Mouse (Mus musculus): Measurements from ENCODE around the gene Slc38a9. TPM values are rescaled to one million over a fixed set of nuclear protein-coding genes. Genes with fewer than 3 reads are reported as not detected.

Gene Slc38a9
- polyA plus RNA-seq, 1 experiment from 2014 or later, result 11.3 TPM

GRCm38 (mm10) chr13:112775856-112776255 is 115.3 kb downstream of the Slc38a9 start:
- WGBS, result 71% methylated on average over 10 of the region's 10 CpGs
- DNase-seq (ENCODE audit: low spot score), result no peak

DNA sequence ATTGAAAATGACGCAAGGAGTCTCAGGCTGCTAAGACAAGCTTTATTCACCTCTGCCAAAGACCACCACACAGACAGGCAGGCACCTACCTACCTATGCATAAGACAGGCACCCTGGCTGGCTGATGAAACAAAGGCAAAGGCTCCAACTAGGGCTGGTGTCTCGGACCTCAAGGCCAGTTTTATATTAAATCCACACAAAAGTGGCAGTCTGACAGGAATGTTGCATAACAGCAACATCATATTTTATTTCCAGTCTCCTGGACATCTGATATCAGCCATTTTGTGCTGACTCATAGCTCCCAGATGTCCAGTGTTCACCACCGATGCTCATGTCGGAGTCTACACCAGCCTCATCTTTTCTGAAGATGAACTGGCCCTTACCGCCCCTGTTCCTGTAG is 117.9 kb downstream of the Slc38a9 start:
- Histone ChIP-seq H3K4me2 (ENCODE audit: low read length) (no peak overlapping the region), H3K36me3 (ENCODE audit: insufficient read depth, low read length) (no peaks in the 10 kb centered on the region), H3K9ac (ENCODE audit: low read depth, low read length) (no peak overlapping the region), H3K4me3 (replicated peaks; ENCODE audit: low read depth, low read length) (no peak overlapping the region), H3K27me3 (ENCODE audit: insufficient read depth, low read length) (no peaks in the 10 kb centered on the region), H3K27ac (no peak overlapping the region), H3K9me3 (replicated peaks; ENCODE audit: low read length) (no peaks in the 10 kb centered on the region), H3K4me1 (replicated peaks; ENCODE audit: insufficient read depth, low read length) (no peaks in the 10 kb centered on the region)
- DNase-seq (ENCODE audit: low spot score) (no peak), ATAC-seq (replicated peaks; ENCODE audit: low FRiP score, low read depth) (no peak)
- no peak for TF ChIP-seq CTCF (IDR thresholded peaks at IDR 0.05; ENCODE audit: low read depth)
- WGBS, result 71% methylated on average over 5 of the region's 5 CpGs

More at GRCm38 (mm10) chr13:112775856-112776255, 115.3 kb downstream of the Slc38a9 start:
- H3K4me3 ChIP-seq (replicated peaks; ENCODE audit: low read depth, low read length), result no peak overlapping the region
- H3K27ac ChIP-seq, result no peak overlapping the region
- no peak for TF ChIP-seq CTCF (IDR thresholded peaks at IDR 0.05; ENCODE audit: low read depth)
- no peaks in the 10 kb centered on the region for H3K4me1 ChIP-seq (replicated peaks; ENCODE audit: insufficient read depth, low read length)
- no peak overlapping the region for H3K4me2 ChIP-seq (ENCODE audit: low read length)
- no peaks in the 10 kb centered on the region for H3K27me3 ChIP-seq (ENCODE audit: insufficient read depth, low read length)
- H3K9ac ChIP-seq (ENCODE audit: low read depth, low read length), result no peak overlapping the region
- no peaks in the 10 kb centered on the region for H3K36me3 ChIP-seq (ENCODE audit: insufficient read depth, low read length)
- H3K9me3 ChIP-seq (replicated peaks; ENCODE audit: low read length), result no peaks in the 10 kb centered on the region
- ATAC-seq (replicated peaks; ENCODE audit: low FRiP score, low read depth), result no peak

DNA sequence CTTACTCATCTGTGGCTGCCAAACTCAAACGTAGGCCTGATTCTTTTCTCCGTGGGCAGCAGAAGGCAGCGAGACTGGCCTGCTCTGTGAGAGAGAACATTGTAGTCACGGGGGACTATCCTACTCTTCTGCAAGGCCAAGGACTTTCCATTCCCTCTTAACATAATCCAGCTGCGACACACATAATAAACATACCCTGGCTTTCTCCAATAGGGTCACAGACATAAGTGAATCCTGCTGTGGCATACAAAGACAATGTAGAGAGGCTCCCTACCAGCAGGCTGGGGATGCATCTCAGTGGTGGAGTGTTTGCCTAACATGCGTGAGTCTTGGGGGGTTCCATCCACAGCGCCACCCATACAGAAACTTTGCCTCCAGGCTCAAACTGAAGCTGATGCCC is 124.8 kb downstream of the Slc38a9 start:
- Histone ChIP-seq H3K27me3 (ENCODE audit: insufficient read depth, low read length) (no peaks in the 10 kb centered on the region), H3K4me1 (replicated peaks; ENCODE audit: insufficient read depth, low read length) (no peaks in the 10 kb centered on the region), H3K27ac (no peak overlapping the region), H3K4me3 (replicated peaks; ENCODE audit: low read depth, low read length) (no peak overlapping the region), H3K4me2 (ENCODE audit: low read length) (no peak overlapping the region), H3K9ac (ENCODE audit: low read depth, low read length) (no peak overlapping the region), H3K9me3 (replicated peaks; ENCODE audit: low read length) (no peaks in the 10 kb centered on the region), H3K36me3 (ENCODE audit: insufficient read depth, low read length) (no peaks in the 10 kb centered on the region)
- no peak for TF ChIP-seq CTCF (IDR thresholded peaks at IDR 0.05; ENCODE audit: low read depth)
- DNase-seq (ENCODE audit: low spot score) (no peak), ATAC-seq (replicated peaks; ENCODE audit: low FRiP score, low read depth) (no peak)
- WGBS, result 77% methylated on average over 7 of the region's 7 CpGs

DNA sequence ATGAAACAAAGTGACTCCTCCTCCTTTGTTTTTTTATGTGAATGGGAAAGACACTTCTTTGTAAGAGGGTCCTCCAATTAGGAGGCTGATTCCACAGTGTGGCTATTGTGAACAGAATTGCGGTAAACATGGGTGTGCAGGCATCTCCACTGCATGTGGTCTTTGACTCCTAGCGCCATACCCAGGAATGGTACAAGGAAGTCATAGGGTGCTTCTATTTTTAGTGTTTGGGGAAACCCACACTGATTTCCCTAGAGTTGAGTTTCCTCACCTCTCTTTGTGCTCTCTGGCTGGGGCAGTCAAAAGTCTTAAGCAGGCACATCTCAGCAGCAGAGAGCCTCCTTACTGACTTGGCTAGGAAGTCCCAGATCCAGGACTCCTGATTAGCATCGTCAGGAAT is 125.6 kb downstream of the Slc38a9 start:
- H3K27me3 ChIP-seq (ENCODE audit: insufficient read depth, low read length), result no peaks in the 10 kb centered on the region
- no peaks in the 10 kb centered on the region for H3K36me3 ChIP-seq (ENCODE audit: insufficient read depth, low read length)
- WGBS, result 69% methylated on average over 3 of the region's 3 CpGs
- H3K27ac ChIP-seq, result no peak overlapping the region
- no peak for TF ChIP-seq CTCF (IDR thresholded peaks at IDR 0.05; ENCODE audit: low read depth)
- DNase-seq (ENCODE audit: low spot score), result no peak
- H3K9me3 ChIP-seq (replicated peaks; ENCODE audit: low read length), result no peaks in the 10 kb centered on the region
- H3K4me3 ChIP-seq (replicated peaks; ENCODE audit: low read depth, low read length), result no peak overlapping the region
- H3K9ac ChIP-seq (ENCODE audit: low read depth, low read length), result no peak overlapping the region
- no peaks in the 10 kb centered on the region for H3K4me1 ChIP-seq (replicated peaks; ENCODE audit: insufficient read depth, low read length)
- no peak overlapping the region for H3K4me2 ChIP-seq (ENCODE audit: low read length)
- ATAC-seq (replicated peaks; ENCODE audit: low FRiP score, low read depth), result no peak

DNA sequence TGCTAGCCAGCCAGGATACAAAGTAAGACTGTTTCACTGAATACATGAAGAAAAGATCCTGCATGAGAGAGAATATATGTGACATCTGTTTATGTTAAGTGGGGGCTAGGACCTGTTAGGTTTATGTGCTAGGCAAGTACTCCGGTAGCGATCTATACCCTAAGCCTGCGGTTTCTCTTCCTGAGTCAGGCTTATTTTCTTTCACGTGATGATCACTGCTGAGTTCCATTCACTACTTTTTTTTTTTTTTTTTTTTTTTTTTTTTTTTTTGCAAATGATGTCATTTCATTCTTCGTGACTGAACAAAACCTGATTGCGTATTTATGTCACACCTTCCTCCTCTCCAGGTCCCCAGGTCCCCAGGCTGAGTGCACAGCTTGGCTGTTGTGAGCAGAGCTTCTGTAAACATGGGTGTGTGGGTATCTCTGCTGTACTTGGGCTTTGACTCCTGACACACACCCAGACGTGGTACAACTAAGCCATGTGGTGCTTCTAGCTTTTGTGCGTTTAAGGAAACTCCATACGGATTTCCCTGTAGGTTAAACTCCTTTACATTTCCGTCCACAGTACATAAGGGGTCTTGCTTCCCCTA is 126.5 kb downstream of the Slc38a9 start:
- no peaks in the 10 kb centered on the region for H3K36me3 ChIP-seq (ENCODE audit: insufficient read depth, low read length)
- no peak overlapping the region for H3K9ac ChIP-seq (ENCODE audit: low read depth, low read length)
- H3K27me3 ChIP-seq (ENCODE audit: insufficient read depth, low read length), result no peaks in the 10 kb centered on the region
- 86% methylated on average over 10 of the region's 10 CpGs for WGBS
- ATAC-seq (replicated peaks; ENCODE audit: low FRiP score, low read depth), result no peak
- no peak for DNase-seq (ENCODE audit: low spot score)
- H3K4me1 ChIP-seq (replicated peaks; ENCODE audit: insufficient read depth, low read length), result no peaks in the 10 kb centered on the region
- no peak overlapping the region for H3K4me2 ChIP-seq (ENCODE audit: low read length)
- no peak for TF ChIP-seq CTCF (IDR thresholded peaks at IDR 0.05; ENCODE audit: low read depth)
- no peaks in the 10 kb centered on the region for H3K9me3 ChIP-seq (replicated peaks; ENCODE audit: low read length)
- H3K4me3 ChIP-seq (replicated peaks; ENCODE audit: low read depth, low read length), result no peak overlapping the region
- H3K27ac ChIP-seq, result no peak overlapping the region

Other genes with a start within 250 kb of the Slc38a9 start
- gene Il6st, start 196.7 kb upstream of the Slc38a9 start, polyA plus RNA-seq (2015; fragmentation: Nextera tagmentation; extraction: Ambion mirVana), result 24.0 and 26.0 TPM in 2 replicates
- gene Il31ra, start 66.4 kb upstream of the Slc38a9 start, polyA plus RNA-seq (2015; fragmentation: Nextera tagmentation; extraction: Ambion mirVana), result 0.46 and 0.53 TPM in 2 replicates
- 0.36 and 0.47 TPM in 2 replicates for gene Ddx4, start 8.3 kb upstream of the Slc38a9 start, polyA plus RNA-seq (2015; fragmentation: Nextera tagmentation; extraction: Ambion mirVana)
- 135 TPM in 2 replicates for gene Plpp1, start 140.0 kb downstream of the Slc38a9 start, polyA plus RNA-seq (2015; fragmentation: Nextera tagmentation; extraction: Ambion mirVana)

All from kidney, postnatal 0 days (tissue).